Mouse (Mus musculus) heart, adult 9 months (tissue): ENCODE measurements at regions not wholly inside any gene's neighbourhood (a gene's known extent, or its start where the extent isn't known, plus 50 kb on each side); places are given as distances from the start of the nearest gene placed in this dataset.

Experiments
- DNase-seq, 2 experiments: peaks; one replicate each; pipeline ENCODE4 v3.0.0; 2022; ENCODE audit warnings: low spot score in 2 of 2

GRCm38 (mm10) chr16:9253054-9253453 lies 423.2 kb downstream of the 1810013L24Rik start:
- no peak for DNase-seq

- DNase-seq, result no peak
These were observed 425.5 kb downstream of the 1810013L24Rik start for GRCm38 (mm10) chr16:9255351-9255750.

- no peak for DNase-seq
These were observed 431.1 kb downstream of the 1810013L24Rik start for GRCm38 (mm10) chr16:9260966-9261365.

- no peak for DNase-seq
These were observed 434.8 kb downstream of the 1810013L24Rik start for GRCm38 (mm10) chr16:9264554-9265145.

DNA sequence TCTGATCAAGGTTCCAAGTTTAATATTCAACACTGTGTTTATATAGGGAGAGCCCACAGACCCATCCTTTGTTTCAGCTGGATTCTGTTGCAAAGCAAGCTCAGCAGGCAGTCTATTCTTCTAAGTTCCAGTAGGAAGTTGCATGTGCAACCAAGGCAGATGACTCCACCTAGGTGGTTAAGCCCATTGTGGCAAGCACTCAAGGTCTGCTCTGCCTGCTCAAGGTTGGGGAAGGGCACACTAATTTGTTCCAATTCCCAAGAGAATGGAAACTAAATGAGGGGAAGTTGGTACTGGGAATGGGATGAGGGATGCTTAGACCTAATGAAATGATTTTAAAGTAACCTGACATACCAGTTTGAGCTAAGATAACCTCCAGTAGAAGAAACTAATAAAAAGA lies 437.3 kb downstream of the 1810013L24Rik start:
- DNase-seq, result no peak

GRCm38 (mm10) chr16:9270099-9270498 lies 440.2 kb downstream of the 1810013L24Rik start:
- no peak for DNase-seq

DNA sequence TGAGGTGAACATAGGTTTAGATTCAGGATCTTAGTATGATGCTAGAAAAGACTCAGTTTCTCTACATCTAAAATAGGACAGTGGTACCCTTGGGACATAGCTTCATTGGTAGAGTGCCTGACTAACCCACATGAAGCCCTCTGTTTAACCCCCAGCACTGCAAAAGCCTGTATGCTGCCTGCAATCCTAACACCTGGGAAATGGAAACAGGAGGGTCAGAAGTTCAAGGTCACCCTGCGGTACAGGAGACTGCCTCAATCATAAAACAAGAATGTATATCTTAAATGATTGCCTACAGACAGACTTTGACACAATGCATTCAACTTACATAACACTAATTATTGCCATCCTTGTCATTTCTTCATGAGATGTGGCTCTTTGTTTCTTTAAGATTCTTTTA lies 440.8 kb downstream of the 1810013L24Rik start:
- no peak for DNase-seq

DNA sequence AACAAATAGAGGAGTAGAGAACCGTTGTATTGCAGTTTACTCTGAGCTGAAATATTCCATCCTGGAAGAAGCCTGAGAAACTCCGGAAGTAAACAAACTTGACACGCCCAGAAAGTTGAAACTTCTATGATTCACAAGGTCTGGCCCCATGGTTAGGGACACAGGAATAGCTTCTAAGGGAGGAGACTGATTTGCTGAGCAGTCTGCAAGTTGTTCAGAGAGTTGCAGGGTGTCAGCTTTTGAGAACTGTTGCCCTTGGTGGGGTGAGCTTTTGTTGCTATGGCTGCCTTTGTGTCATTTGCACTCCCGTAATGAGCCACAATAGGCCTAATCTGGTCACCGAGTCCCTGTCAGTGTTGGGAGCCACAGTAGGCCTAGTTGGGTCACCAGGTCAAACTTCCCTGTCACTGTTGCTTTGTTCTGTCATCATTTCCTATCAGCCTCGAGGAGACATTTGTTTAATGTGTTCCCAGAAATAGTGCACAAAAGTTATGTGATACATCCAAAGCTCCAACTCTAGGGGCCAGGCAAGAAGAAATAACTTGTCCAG lies 443.9 kb downstream of the 1810013L24Rik start:
- DNase-seq, result no peak

DNA sequence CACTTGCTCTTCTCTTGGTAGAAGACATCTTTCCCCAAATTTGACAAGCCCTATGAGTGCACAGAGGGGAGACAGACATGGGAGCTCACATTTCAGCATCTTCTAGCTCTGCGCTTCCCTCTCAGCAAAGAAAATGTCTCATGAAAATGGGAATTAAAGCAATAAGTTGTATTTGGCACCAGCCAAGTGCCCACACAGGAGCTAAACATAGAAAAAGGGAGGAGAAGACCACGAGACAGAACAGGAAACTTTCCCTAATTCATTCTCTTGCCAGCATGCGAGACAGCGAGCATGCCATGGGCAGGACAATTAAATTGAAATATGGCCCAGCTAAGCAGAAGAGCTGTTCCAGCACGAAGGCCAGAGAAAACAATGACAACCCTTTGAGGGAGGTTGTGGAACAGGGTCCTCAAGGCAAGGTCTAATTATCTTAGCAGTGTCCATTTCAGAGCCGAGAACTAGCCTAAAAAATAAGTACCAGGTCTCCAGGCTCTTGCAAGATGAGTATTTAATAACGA lies 444.7 kb downstream of the 1810013L24Rik start:
- DNase-seq, result no peak

DNA sequence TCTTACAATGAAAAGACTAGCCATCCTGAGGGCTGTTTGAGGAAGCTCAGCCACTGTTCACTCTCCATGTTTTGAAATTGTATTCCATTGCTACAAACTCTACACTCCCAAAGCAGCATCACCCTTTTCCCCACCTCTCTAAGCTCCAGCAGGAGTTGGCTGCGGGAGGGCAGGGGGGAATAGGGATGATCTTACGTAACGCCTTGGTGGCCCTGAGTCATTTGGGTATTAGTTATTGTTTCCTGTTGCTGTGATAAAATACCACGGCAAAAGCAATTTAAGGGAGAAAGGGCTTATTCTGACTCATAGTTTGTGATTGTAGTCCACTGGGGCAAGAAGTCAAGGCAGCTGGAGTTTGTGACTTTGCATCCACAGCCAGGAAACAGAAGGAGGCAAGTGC lies 445.5 kb downstream of the 1810013L24Rik start:
- DNase-seq, result no peak

GRCm38 (mm10) chr16:9277064-9277463 lies 447.2 kb downstream of the 1810013L24Rik start:
- DNase-seq, result no peak

DNA sequence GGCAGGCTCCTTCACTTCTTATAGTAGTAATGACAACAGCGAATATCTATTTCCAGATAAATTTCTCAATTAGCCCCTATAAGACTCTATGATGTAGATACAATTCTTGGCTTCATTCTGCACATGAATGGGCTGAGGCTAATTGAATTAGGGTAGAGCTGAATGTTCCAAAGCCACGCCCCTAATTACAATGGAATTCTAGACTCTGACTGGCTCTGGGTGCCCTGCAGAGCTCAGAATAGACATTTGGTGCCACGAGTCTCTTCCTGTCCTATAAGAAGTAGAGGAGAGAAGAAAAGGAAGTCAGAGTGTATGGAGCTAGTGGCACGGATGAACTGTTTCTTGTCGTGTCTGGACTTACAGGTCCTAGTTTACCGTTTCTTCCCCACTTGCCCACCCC lies 449.8 kb downstream of the 1810013L24Rik start:
- DNase-seq, result no peak

GRCm38 (mm10) chr16:9280431-9280830 lies 450.5 kb downstream of the 1810013L24Rik start:
- no peak for DNase-seq

GRCm38 (mm10) chr16:9280931-9281330 lies 451.0 kb downstream of the 1810013L24Rik start:
- peak in 1 of 2 experiments; percentile 6 for DNase-seq

DNA sequence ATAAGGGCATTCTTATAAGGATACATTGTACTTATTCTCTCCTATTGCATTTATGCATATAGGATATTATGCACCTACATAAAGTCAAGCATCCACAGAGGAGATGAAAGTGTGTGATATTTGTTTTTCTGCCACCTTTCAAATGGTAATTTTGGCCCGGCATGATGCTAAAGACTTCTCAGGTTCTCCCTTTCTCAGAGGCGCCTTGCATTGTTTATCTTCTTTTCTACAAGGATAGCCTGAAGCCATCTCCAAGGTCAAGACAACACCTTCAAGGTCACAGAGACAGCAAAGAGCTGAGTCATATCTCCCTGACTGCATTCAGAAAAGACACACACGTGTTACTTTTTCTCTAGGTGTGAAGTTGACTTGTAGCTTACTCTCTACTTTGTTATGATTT lies 454.5 kb downstream of the 1810013L24Rik start:
- no peak for DNase-seq

DNA sequence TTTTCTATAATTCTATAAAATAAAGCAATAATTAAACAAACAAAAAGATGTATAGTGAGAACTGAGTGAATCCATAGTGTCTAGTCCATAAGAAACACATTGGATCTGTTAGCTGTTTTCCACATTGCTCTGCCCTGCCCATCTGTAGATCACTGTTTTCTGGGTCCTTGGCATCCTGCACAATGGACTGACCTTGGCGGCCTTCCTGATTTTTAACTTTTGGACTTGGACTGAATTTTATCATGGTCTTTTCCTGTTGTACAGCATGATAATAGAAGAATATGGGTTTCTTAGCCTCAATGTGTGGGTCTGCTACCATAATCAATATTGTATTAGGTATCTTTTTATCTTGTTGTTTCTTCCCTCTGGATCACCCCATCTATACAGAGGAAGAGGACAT lies 456.0 kb downstream of the 1810013L24Rik start:
- no peak for DNase-seq

- no peak for DNase-seq
These were observed 457.7 kb downstream of the 1810013L24Rik start for GRCm38 (mm10) chr16:9287557-9287956.

- no peak for DNase-seq
These were observed 461.6 kb downstream of the 1810013L24Rik start for GRCm38 (mm10) chr16:9291356-9292020.

GRCm38 (mm10) chr16:9303134-9303533 lies 473.2 kb downstream of the 1810013L24Rik start:
- DNase-seq, result no peak

DNA sequence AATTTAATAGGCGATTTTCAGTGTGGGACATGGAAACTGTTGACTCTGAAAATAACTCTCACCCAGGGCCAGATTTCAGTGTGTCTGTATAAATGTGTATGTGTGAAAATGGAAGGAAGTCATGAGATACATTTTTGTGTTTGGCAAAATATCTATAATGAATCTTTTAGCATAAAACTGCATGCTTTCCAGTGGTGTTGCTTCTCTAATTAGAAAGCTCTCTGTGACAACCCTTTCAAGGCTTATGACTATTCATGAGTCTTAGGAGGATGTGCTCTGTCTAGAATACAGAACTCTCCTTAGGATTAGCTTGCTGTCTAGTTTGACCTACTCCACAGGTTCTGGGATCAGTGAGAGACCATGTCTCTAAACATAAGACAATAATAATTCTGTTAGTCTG lies 474.2 kb downstream of the 1810013L24Rik start:
- no peak for DNase-seq

DNA sequence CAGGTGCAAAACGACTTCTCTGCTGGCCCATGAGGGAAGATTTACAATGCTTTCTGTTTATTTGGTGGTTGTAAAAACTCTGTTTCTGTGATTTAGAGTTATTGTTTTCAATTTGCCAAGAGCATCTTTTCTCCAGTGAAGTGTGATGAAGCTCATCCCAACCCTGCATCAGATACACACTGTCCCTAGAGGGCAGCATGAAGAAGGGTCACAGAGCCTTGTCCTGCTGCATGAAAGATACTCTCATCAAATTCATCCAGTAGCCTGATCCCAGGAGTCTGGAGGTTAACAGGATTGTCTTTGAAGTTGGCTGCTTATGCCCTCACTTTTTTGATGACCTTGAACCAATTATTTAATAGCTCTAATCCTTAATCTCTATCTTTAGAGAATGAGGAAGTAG lies 480.8 kb downstream of the 1810013L24Rik start:
- DNase-seq, result no peak

DNA sequence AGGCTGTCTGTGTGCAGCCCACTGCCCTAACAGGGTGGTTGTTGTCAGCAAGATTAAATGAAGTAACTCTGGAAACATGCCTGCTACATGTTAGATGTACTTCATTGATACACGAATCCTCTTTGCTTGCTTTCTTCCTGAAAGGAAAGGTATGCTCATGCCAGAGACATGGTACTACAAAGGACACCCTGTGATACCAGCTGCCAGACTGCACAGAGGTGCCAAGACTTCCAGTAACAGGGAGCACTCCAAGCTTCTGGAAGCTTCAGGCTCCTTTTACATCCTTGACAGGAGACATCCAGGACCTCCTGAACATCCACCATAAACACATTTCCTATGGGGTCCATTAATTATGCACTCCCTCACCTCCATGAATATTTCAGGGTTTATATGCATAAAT lies 505.7 kb downstream of the 1810013L24Rik start:
- no peak for DNase-seq

GRCm38 (mm10) chr16:9336063-9336462 lies 506.2 kb downstream of the 1810013L24Rik start:
- no peak for DNase-seq
